Mouse (Mus musculus): Measurements from ENCODE around the gene Cct7. TPM values are rescaled to one million over a fixed set of nuclear protein-coding genes. Genes with fewer than 3 reads are reported as not detected.

The Cct7 gene
- total and polyA plus RNA-seq, 3 experiments, result 84.3 to 281 (median 228) TPM

GRCm38 (mm10) chr6:85419150-85419549, 32.2 kb upstream of the Cct7 start:
- TF ChIP-seq GATA2 (IDR thresholded peaks at IDR 0.05; ENCODE audit: borderline replicate concordance, low read depth, low read length), result no peak
- TF ChIP-seq CTCF (IDR thresholded peaks at IDR 0.05; ENCODE audit: low read depth, low read length), result no peak
- TF ChIP-seq GATA1 (IDR thresholded peaks at IDR 0.05; ENCODE audit: borderline replicate concordance, low read length), result no peak
- no peak for TF ChIP-seq POLR2AphosphoS5 (IDR thresholded peaks at IDR 0.05; ENCODE audit: insufficient replicate concordance, low read depth, low read length)
- no peak for TF ChIP-seq TAL1 (conservative IDR thresholded peaks at IDR 0.05; ENCODE audit: low read depth, low read length)
- Histone ChIP-seq H3K9me3 (replicated peaks) (no peaks in the 10 kb centered on the region), H3K27me3 (ENCODE audit: insufficient read depth, low read length) (peaks cover 50% of the 10 kb centered on the region)

DNA sequence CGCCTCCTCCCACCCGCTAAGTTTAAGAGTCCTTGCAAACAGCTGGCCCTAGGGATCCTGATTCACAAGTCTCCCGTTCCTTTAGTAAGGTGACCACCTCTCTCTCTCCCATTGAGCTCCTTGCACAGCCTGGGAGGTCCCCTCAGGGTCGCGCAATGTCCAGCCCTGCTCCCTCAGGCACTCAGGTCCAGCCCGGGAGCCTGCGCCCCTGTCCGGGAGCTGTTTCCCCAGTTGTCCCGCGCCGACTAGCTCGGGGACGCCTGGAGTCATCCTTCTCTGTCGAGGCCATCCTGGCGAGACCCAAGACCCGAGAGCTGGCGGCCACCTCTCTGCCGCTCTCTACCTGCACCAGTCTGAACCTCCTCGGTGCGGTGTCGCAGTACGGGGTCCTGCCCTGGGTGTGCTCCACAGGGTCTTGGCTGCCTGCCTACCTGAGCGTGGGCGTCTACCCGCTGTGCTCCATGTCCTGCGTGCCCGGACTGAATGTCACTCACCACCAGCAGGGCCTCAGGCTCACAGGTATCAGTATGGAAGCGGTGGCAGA, 27.4 kb upstream of the Cct7 start, which contains the start of gene Noto:
Noto (plus strand) TSS at position 51 of the 544 bp plus-strand sequence.
- TF ChIP-seq GATA1 (IDR thresholded peaks at IDR 0.05; ENCODE audit: borderline replicate concordance, low read length) (no peak), GATA2 (IDR thresholded peaks at IDR 0.05; ENCODE audit: borderline replicate concordance, low read depth, low read length) (no peak), TAL1 (conservative IDR thresholded peaks at IDR 0.05; ENCODE audit: low read depth, low read length) (no peak), CTCF (IDR thresholded peaks at IDR 0.05; ENCODE audit: low read depth, low read length) (no peak), POLR2AphosphoS5 (IDR thresholded peaks at IDR 0.05; ENCODE audit: insufficient replicate concordance, low read depth, low read length) (no peak)
- H3K4me1 ChIP-seq (ENCODE audit: insufficient read depth, low read depth, low read length), result no peaks in the 10 kb centered on the region
- H3K9me3 ChIP-seq (replicated peaks), result no peaks in the 10 kb centered on the region
- H3K27me3 ChIP-seq (ENCODE audit: insufficient read depth, low read length), result peaks cover 61% of the 10 kb centered on the region
- no peaks in the 10 kb centered on the region for H3K36me3 ChIP-seq (replicated peaks)
- DNase-seq (ENCODE audit: low spot score) (no peak), ATAC-seq (ENCODE audit: extremely low read depth, insufficient number of reproducible peaks, low FRiP score, poor library complexity, severe bottlenecking) (no peak)
- peak within 1 kb of the TSS; percentile 11; the same call in 1 of the 2 replicates for H3K4me3 ChIP-seq (ENCODE audit: low read depth, low read length)

More at GRCm38 (mm10) chr6:85419150-85419549, 32.2 kb upstream of the Cct7 start:
- H3K36me3 ChIP-seq (replicated peaks), result no peaks in the 10 kb centered on the region
- no peak overlapping the region for H3K4me3 ChIP-seq (ENCODE audit: low read depth, low read length)
- no peaks in the 10 kb centered on the region for H3K4me1 ChIP-seq (ENCODE audit: insufficient read depth, low read depth, low read length)
- no peak for DNase-seq (ENCODE audit: low spot score)
- no peak for ATAC-seq (ENCODE audit: extremely low read depth, insufficient number of reproducible peaks, low FRiP score, poor library complexity, severe bottlenecking)

- H3K4me3 ChIP-seq (ENCODE audit: low read depth, low read length), result peak overlapping the region; percentile 97
- H3K9me3 ChIP-seq (replicated peaks), result no peaks in the 10 kb centered on the region
- TF ChIP-seq POLR2AphosphoS5 (IDR thresholded peaks at IDR 0.05; ENCODE audit: insufficient replicate concordance, low read depth, low read length) (no peak), GATA1 (IDR thresholded peaks at IDR 0.05; ENCODE audit: borderline replicate concordance, low read length) (no peak), CTCF (IDR thresholded peaks at IDR 0.05; ENCODE audit: low read depth, low read length) (no peak), GATA2 (IDR thresholded peaks at IDR 0.05; ENCODE audit: borderline replicate concordance, low read depth, low read length) (no peak), TAL1 (conservative IDR thresholded peaks at IDR 0.05; ENCODE audit: low read depth, low read length) (no peak)
- no peak for DNase-seq (ENCODE audit: low spot score)
- H3K4me1 ChIP-seq (ENCODE audit: insufficient read depth, low read depth, low read length), result peaks cover 25% of the 10 kb centered on the region
- peaks cover 22% of the 10 kb centered on the region for H3K27me3 ChIP-seq (ENCODE audit: insufficient read depth, low read length)
- peaks cover 21% of the 10 kb centered on the region for H3K36me3 ChIP-seq (replicated peaks)
- ATAC-seq (ENCODE audit: extremely low read depth, insufficient number of reproducible peaks, low FRiP score, poor library complexity, severe bottlenecking), result no peak
Observed at GRCm38 (mm10) chr6:85431274-85431841, 20.0 kb upstream of the Cct7 start.

DNA sequence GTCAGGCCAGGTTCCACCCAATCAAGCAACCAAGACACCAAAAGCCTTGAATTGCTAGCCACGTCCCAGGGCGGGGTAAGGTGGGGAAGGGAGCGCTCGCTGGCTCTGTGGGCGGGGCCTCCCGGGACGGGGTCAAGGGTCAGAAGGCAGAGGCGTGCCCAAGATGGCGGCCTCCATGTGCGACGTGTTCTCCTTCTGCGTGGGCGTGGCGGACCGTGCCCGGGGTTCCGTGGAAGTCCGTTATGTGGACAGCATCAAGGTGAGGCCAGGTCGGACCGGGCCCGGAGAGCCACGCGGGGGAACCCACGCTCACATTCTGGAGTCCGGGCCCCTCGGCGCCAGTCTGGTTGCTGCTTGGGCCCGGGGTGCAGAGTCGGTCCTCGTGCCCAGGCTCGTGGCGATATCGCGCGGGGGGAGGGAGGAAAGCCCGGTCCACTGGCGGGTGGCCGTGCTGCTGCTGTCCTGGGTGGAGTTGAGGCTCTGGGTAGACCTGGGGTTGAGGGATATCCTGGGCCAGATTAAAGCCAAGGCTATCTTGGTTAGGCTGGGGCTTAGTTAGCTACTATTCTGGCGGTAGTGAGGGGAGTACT, 19.4 kb upstream of the Cct7 start, which contains the start of gene Smyd5:
Smyd5 (plus strand) TSS at position 148 of the 590 bp plus-strand sequence.
- Histone ChIP-seq H3K27me3 (ENCODE audit: insufficient read depth, low read length) (peaks cover 17% of the 10 kb centered on the region), H3K36me3 (replicated peaks) (peaks cover 26% of the 10 kb centered on the region), H3K4me1 (ENCODE audit: insufficient read depth, low read depth, low read length) (peaks cover 27% of the 10 kb centered on the region), H3K4me3 (ENCODE audit: low read depth, low read length) (peak within 1 kb of the TSS; percentile 97), H3K9me3 (replicated peaks) (no peaks in the 10 kb centered on the region)
- DNase-seq (ENCODE audit: low spot score), result peak; percentile 80
- peak; percentile 64; the same call in 1 of the 2 replicates for ATAC-seq (ENCODE audit: extremely low read depth, insufficient number of reproducible peaks, low FRiP score, poor library complexity, severe bottlenecking)
- TF ChIP-seq GATA1 (IDR thresholded peaks at IDR 0.05; ENCODE audit: borderline replicate concordance, low read length), result no peak
- no peak for TF ChIP-seq CTCF (IDR thresholded peaks at IDR 0.05; ENCODE audit: low read depth, low read length)
- no peak for TF ChIP-seq GATA2 (IDR thresholded peaks at IDR 0.05; ENCODE audit: borderline replicate concordance, low read depth, low read length)
- no peak for TF ChIP-seq POLR2AphosphoS5 (IDR thresholded peaks at IDR 0.05; ENCODE audit: insufficient replicate concordance, low read depth, low read length)
- TF ChIP-seq TAL1 (conservative IDR thresholded peaks at IDR 0.05; ENCODE audit: low read depth, low read length), result no peak

DNA sequence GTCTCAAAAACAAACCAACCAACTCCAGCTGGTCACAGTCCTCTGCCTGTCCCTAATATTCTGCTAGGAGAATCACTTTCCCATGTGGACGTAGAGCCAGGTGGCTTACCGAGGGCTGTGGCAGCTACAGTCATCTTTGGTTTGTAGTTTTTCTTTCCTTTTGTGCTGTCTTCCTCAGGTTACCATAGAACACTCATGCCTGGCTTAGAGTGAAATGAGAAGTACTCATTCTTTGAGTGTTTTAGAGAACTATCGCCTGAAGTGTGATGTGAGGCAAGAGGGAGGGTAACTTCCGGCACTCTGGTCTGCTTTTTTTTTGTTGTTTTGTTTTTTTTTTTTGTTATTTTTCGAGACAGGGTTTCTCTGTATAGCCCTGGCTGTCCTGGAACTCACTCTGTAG, 17.4 kb upstream of the Cct7 start:
- ATAC-seq (ENCODE audit: extremely low read depth, insufficient number of reproducible peaks, low FRiP score, poor library complexity, severe bottlenecking) (no peak), DNase-seq (ENCODE audit: low spot score) (no peak)
- H3K9me3 ChIP-seq (replicated peaks), result no peaks in the 10 kb centered on the region
- peaks cover 6% of the 10 kb centered on the region for H3K27me3 ChIP-seq (ENCODE audit: insufficient read depth, low read length)
- no peak overlapping the region; the same call in 1 of the 2 replicates for H3K4me3 ChIP-seq (ENCODE audit: low read depth, low read length)
- H3K36me3 ChIP-seq (replicated peaks), result peaks cover 46% of the 10 kb centered on the region
- TF ChIP-seq GATA1 (IDR thresholded peaks at IDR 0.05; ENCODE audit: borderline replicate concordance, low read length), result no peak
- TF ChIP-seq GATA2 (IDR thresholded peaks at IDR 0.05; ENCODE audit: borderline replicate concordance, low read depth, low read length), result no peak
- no peak for TF ChIP-seq TAL1 (conservative IDR thresholded peaks at IDR 0.05; ENCODE audit: low read depth, low read length)
- no peak for TF ChIP-seq CTCF (IDR thresholded peaks at IDR 0.05; ENCODE audit: low read depth, low read length)
- TF ChIP-seq POLR2AphosphoS5 (IDR thresholded peaks at IDR 0.05; ENCODE audit: insufficient replicate concordance, low read depth, low read length), result no peak
- peaks cover 30% of the 10 kb centered on the region for H3K4me1 ChIP-seq (ENCODE audit: insufficient read depth, low read depth, low read length)

DNA sequence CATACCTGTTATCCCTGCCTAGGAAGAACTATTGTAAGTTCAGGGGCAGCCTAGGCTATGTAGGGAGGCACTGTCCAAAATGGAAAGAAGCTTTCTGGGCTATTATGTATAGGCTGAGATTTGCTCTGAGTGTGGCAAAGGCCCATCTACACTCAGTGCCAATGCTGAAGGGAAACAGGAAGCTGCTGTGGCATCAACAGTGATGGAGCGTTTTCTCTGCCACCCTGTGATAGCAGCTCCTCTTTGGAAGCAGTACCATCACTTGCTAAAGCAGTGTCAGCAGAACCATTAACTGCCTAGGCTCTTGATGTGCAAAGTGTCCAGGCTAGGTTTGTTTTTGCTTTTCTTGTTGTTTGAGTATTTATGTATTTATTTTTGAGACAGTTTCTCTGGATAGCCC, 15.1 kb upstream of the Cct7 start:
- DNase-seq (ENCODE audit: low spot score), result no peak
- Histone ChIP-seq H3K4me1 (ENCODE audit: insufficient read depth, low read depth, low read length) (peaks cover 28% of the 10 kb centered on the region), H3K4me3 (ENCODE audit: low read depth, low read length) (no peak overlapping the region), H3K9me3 (replicated peaks) (no peaks in the 10 kb centered on the region), H3K36me3 (replicated peaks) (peaks cover 69% of the 10 kb centered on the region), H3K27me3 (ENCODE audit: insufficient read depth, low read length) (no peaks in the 10 kb centered on the region)
- ATAC-seq (ENCODE audit: extremely low read depth, insufficient number of reproducible peaks, low FRiP score, poor library complexity, severe bottlenecking), result no peak
- TF ChIP-seq TAL1 (conservative IDR thresholded peaks at IDR 0.05; ENCODE audit: low read depth, low read length) (no peak), GATA2 (IDR thresholded peaks at IDR 0.05; ENCODE audit: borderline replicate concordance, low read depth, low read length) (no peak)
